Mouse (Mus musculus): ENCODE data around the gene Spata25.

- no peak; the same call in 1 of the 2 replicates for TF ChIP-seq CTCF (IDR thresholded peaks at IDR 0.05; ENCODE audit: borderline replicate concordance, control insufficient read depth, extremely low read depth, insufficient read depth, low read length, poor library complexity)
- TF ChIP-seq POLR2A (IDR thresholded peaks at IDR 0.05; ENCODE audit: control insufficient read depth, extremely low read depth, insufficient read depth, low read length, poor library complexity) = 0 out of 2 replicates have a peak, but pooled peaks have one; percentile 6
Observed at GRCm38 (mm10) chr2:164823181-164823585, 5.2 kb downstream of the Spata25 start.
